Mouse (Mus musculus): ENCODE measurements around the gene Armh3. TPM values are rescaled to one million over a fixed set of nuclear protein-coding genes. Genes with fewer than 3 reads are reported as not detected.

Gene Armh3
- total and polyA plus RNA-seq, 3 experiments: 1.1 to 4.9 (median 1.9) TPM

DNA sequence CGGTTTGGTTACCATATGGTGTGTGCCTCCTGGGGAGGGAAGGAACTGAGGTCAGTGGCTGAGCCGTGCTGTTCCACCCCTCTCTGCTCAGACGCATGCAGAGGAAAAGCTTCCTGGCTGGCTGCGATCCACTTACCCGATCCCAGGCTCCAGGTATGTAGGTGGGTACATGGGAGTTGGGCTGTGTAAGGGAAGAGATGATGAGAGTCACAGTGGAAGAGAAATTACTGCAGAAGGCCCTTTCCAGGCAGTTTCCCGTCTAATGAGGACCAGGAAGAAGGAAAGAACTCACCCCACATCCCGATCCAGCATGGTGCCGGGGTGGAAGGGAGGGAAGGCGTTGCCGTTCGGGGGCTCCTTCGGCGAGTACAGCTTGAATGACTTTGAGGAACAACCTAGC lies 37.7 kb upstream of the Armh3 start:
- Histone ChIP-seq H3K4me3 (replicated peaks in 1 of 3; ENCODE audit: low read depth in 2 of 3, low read length in 2 of 3, poor library complexity in 1 of 3) (no peak overlapping the region), H3K4me2 (ENCODE audit: insufficient read depth, low read depth, poor library complexity, severe bottlenecking) (no peak overlapping the region), H3K4me1 (ENCODE audit: control insufficient read depth in 1 of 2, insufficient read depth in 2 of 2) (peaks cover 6 to 23% of the 10 kb centered on the region in 2 experiments; a peak in 3 of 4 replicates), H3K9me3 (replicated peaks; ENCODE audit: low read length) (no peaks in the 10 kb centered on the region), H3K9ac (ENCODE audit: insufficient read depth, low read depth) (no peak overlapping the region), H3K79me2 (replicated peaks; ENCODE audit: control insufficient read depth, extremely low read depth, insufficient read depth, poor library complexity, severe bottlenecking) (peaks cover 38% of the 10 kb centered on the region), H3K36me3 (replicated peaks in 1 of 2; ENCODE audit: control insufficient read depth in 1 of 2, insufficient read depth in 1 of 2, low read length in 1 of 2) (peaks cover 47 to 58% of the 10 kb centered on the region in 2 experiments), H3K27me3 (replicated peaks) (no peaks in the 10 kb centered on the region), H3K27ac (ENCODE audit: insufficient read depth, low read depth) (no peak overlapping the region)
- no peak for DNase-seq (ENCODE audit: extremely low read depth)
- no peak for TF ChIP-seq ZNF384 (IDR thresholded peaks at IDR 0.05; ENCODE audit: low read depth, low read length)
- TF ChIP-seq USF1 (IDR thresholded peaks at IDR 0.05; ENCODE audit: low read depth, low read length): no peak
- TF ChIP-seq MEF2A (IDR thresholded peaks at IDR 0.05; ENCODE audit: borderline replicate concordance, low read depth, low read length): no peak
- TF ChIP-seq EP300 (IDR thresholded peaks at IDR 0.05; ENCODE audit: low read length): no peak
- no peak for TF ChIP-seq IRF4 (IDR thresholded peaks at IDR 0.05; ENCODE audit: low read depth, low read length)
- no peak for TF ChIP-seq SMC3 (IDR thresholded peaks at IDR 0.05; ENCODE audit: low read depth, low read length)
- in situ Hi-C loops (cut with MboI; ENCODE audit: low pct_ligation_motif_present, low pct_unique_long_range_greater_than_20kb, low sequenced_read_pairs): no loop called here
- dilution Hi-C loops (cut with MboI; ENCODE audit: extremely low pct_ligation_motif_present, extremely low pct_unique_long_range_greater_than_20kb, low sequenced_read_pairs): no loop called here

DNA sequence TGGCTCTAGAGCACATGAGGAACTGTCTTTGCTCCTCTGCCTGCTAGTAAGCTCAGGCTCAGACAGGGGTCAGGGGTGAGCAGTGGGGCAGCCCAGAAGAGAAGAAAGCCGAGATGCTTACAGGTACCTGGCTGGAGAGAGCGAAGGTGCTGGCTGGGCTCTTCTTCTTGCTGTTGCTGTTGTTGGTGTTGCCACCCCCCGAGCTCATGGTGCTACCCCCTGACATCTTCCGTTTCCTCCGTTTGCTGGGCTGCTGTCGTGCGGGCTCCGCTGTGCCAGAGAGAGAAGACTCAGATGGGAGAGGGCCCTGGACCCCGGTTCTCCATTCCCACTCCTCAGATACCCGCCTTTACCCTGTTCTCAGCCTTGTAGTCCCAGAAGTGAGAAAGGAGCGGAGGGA lies 35.6 kb upstream of the Armh3 start:
- dilution Hi-C loops (cut with MboI; ENCODE audit: extremely low pct_ligation_motif_present, extremely low pct_unique_long_range_greater_than_20kb, low sequenced_read_pairs): no loop called here
- in situ Hi-C loops (cut with MboI; ENCODE audit: low pct_ligation_motif_present, low pct_unique_long_range_greater_than_20kb, low sequenced_read_pairs): no loop called here
- no peak overlapping the region for H3K4me3 ChIP-seq (replicated peaks in 1 of 3; ENCODE audit: low read depth in 2 of 3, low read length in 2 of 3, poor library complexity in 1 of 3)
- no peak overlapping the region for H3K9ac ChIP-seq (ENCODE audit: insufficient read depth, low read depth)
- no peak for DNase-seq (ENCODE audit: extremely low read depth)
- no peaks in the 10 kb centered on the region for H3K27me3 ChIP-seq (replicated peaks)
- H3K9me3 ChIP-seq (replicated peaks; ENCODE audit: low read length): peaks cover 9% of the 10 kb centered on the region
- peaks cover 25% of the 10 kb centered on the region for H3K79me2 ChIP-seq (replicated peaks; ENCODE audit: control insufficient read depth, extremely low read depth, insufficient read depth, poor library complexity, severe bottlenecking)
- TF ChIP-seq RCOR1 (conservative IDR thresholded peaks at IDR 0.05; ENCODE audit: low read depth, low read length) (no peak), CTCF (conservative IDR thresholded peaks at IDR 0.05 in 1 of 2, IDR thresholded peaks at IDR 0.05 in 1 of 2; ENCODE audit: low read depth in 2 of 2, low read length in 2 of 2) (no peak), MXI1 (IDR thresholded peaks at IDR 0.05; ENCODE audit: low read depth, low read length) (no peak), UBTF (IDR thresholded peaks at IDR 0.05; ENCODE audit: low read depth, low read length) (no peak), JUN (IDR thresholded peaks at IDR 0.05; ENCODE audit: insufficient read depth, low read depth, low read length) (no peak), E2F4 (IDR thresholded peaks at IDR 0.05; ENCODE audit: insufficient replicate concordance, low read depth, low read length) (no peak), MAX (IDR thresholded peaks at IDR 0.05; ENCODE audit: low read length) (no peak), PAX5 (IDR thresholded peaks at IDR 0.05; ENCODE audit: low read length) (no peak), USF1 (IDR thresholded peaks at IDR 0.05; ENCODE audit: low read depth, low read length) (no peak), NELFE (IDR thresholded peaks at IDR 0.05; ENCODE audit: low read depth, low read length) (no peak), NRF1 (IDR thresholded peaks at IDR 0.05; ENCODE audit: low read depth, low read length) (no peak)
- H3K4me2 ChIP-seq (ENCODE audit: insufficient read depth, low read depth, poor library complexity, severe bottlenecking): no peak overlapping the region
- no peak overlapping the region for H3K27ac ChIP-seq (ENCODE audit: insufficient read depth, low read depth)
- peaks cover 6 to 21% of the 10 kb centered on the region in 2 experiments; a peak in 3 of 4 replicates for H3K4me1 ChIP-seq (ENCODE audit: control insufficient read depth in 1 of 2, insufficient read depth in 2 of 2)
- peaks cover 47 to 69% of the 10 kb centered on the region in 2 experiments for H3K36me3 ChIP-seq (replicated peaks in 1 of 2; ENCODE audit: control insufficient read depth in 1 of 2, insufficient read depth in 1 of 2, low read length in 1 of 2)

Measured in CH12.LX (cell line).